Mouse (Mus musculus): ENCODE measurements at regions not wholly inside any gene's neighbourhood (a gene's known extent, or its start where the extent isn't known, plus 50 kb on each side); places are given as distances from the start of the nearest gene placed in this dataset.

- DNase-seq (ENCODE audit: low read depth, low spot score), result no peak
Measured at GRCm38 (mm10) chr13:60237091-60237490, 59.9 kb upstream of the Gas1 start.

DNA sequence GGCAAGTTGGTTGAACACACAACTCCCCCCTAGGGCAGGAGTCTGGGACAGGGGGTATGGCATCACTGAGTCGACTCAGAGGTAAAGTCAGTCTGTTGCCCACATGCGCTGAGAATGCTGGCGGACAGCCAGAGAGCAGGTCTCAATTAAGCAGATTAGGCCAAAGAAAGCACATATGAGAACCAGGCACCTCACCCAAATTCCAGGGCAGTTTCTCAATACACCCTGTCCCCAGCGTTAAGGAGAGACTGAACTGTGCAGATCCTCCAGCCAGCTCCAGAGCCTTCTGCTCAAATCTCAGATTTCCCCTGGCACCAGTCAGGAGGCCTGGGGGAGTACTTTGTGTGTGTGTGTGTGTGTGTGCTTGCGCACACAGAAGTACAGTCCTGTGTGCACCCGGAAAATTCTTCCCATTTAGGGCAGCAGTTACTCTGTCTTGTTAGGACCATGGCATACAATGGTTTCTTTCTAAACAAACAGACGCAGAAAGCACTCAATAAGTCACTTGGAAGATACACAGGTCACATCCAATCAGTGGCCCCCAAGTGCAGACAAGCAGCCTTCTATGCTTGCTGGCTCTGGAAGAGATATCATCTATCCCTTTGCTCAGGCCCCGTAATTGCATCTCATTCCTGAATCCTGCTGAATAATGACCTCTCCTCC, 65.4 kb upstream of the Gas1 start:
- peak; percentile 49 for DNase-seq (ENCODE audit: low read depth, low spot score)

DNA sequence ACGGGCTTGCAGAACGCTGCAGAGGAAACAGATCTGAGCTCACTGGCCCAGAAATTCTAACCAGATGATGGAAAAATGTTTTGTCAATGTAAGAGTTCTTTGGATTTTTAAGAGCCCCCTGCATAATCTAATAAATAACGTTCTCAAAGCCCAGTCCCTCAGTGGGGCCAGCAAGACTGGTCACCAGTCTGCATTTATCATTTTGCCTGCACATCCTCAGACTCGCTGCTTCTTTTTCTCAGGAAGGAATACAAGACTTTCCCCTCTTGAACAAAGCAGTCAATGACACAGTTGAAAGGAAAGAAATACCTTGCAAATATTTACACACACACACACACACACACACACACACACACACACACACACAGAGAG, 65.9 kb upstream of the Gas1 start:
- no peak for DNase-seq (ENCODE audit: low read depth, low spot score)

- DNase-seq (ENCODE audit: low read depth, low spot score), result no peak
Measured at GRCm38 (mm10) chr13:60255162-60255561, 78.0 kb upstream of the Gas1 start.

DNA sequence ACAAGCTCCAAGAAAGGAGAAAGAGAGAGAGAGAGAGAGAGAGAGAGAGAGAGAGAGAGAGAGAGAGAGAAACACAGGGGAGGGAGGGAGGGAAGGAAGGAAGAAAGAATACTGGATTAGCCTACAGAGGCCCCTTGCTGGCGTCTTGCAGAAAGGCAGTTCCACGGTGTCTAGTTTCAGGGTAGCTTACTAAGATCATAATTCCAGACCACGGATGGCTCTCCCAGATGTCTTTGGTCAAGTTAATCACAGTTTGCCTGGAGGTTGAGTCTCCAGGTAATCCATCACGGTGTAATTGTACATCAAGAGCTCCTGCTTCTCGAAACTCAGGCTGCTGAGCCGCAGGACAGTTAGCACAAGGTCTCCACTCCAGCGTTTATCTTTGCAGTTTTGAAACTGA, 78.5 kb upstream of the Gas1 start:
- no peak for DNase-seq (ENCODE audit: low read depth, low spot score)

DNA sequence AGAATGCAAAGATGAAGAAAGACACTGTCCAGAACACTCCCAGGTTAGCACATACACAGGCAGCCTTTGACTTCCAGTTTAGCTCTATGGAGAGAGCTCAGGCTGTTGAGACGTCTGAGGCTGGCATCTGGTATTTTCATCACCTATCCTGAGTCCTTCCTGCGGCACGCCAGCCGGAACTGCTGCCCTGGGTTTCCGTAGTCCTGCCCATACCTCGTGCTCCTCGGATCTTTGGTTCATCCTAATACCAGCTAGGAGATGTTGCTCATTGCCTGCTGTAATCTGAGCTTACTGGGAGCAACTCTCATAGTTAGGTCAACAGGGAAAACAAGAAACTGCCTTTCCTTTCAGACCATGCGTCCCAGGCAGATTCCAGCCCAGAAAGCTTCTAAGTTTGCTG, 79.8 kb upstream of the Gas1 start:
- no peak for DNase-seq (ENCODE audit: low read depth, low spot score)

DNA sequence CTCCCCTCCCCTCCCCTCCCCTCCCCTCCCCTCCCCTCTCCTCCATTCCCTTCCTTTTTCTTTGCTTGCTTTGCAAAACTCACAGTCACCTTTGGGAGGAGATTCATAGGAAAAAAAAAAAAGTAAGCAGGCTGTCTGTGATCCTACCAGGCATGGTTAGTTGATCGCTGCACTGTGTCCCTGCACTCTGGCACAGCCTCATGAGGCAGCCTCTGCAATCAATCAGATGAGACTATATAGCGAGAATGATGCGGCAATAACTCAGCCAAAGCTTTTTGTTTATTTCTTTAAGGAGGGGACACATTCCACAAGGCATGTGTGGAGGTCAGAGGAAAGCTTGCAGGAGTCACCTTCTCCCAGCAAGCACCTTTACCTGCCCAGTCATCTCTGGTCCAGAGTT, 80.7 kb upstream of the Gas1 start:
- DNase-seq (ENCODE audit: low read depth, low spot score), result no peak

- no peak for DNase-seq (ENCODE audit: low read depth, low spot score)
Measured at GRCm38 (mm10) chr13:60262449-60263028, 85.4 kb upstream of the Gas1 start.

DNA sequence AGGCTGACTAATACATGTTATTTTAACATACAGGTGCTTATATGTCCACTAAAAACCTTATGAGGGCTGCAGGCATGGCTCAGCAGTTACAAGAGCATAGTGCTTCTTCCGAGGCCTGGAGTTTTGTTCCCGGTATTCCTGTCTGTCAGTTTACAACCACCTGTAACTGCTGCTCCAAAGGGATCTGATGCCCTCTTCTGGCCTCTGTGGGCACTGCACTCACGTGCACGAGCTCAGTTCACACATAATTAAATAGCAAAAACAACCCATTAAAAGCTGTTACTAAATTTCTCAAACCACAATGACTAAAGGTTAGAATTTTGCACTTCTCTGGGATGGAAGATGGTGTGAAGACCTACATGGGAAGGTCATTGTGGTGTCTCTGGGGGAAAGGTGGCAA, 87.3 kb upstream of the Gas1 start:
- no peak for DNase-seq (ENCODE audit: low read depth, low spot score)

DNA sequence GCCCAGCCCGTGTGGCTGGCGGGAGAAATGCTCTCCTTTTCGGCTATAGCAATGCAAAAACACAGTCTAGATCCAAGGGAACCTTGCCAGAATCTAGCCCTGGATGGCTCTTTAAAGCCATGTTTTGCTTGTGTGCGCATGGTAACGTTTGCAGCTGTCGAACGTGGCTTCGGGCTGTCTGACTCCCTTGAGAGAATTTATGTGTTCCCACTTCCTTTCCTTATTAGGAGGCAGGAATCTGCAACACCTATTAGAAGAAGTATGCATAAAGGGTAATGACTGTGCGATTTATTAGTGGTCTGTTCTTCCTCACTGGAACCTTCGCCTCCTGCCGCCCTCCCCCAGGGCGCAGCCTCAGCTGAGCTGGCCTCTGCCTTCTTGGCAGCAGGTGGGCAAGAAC, 90.4 kb upstream of the Gas1 start:
- peak; percentile 48 for DNase-seq (ENCODE audit: low read depth, low spot score)

GRCm38 (mm10) chr13:60268256-60268655, 91.1 kb upstream of the Gas1 start:
- no peak for DNase-seq (ENCODE audit: low read depth, low spot score)

GRCm38 (mm10) chr13:60269406-60269841, 92.3 kb upstream of the Gas1 start:
- DNase-seq (ENCODE audit: low read depth, low spot score), result no peak

DNA sequence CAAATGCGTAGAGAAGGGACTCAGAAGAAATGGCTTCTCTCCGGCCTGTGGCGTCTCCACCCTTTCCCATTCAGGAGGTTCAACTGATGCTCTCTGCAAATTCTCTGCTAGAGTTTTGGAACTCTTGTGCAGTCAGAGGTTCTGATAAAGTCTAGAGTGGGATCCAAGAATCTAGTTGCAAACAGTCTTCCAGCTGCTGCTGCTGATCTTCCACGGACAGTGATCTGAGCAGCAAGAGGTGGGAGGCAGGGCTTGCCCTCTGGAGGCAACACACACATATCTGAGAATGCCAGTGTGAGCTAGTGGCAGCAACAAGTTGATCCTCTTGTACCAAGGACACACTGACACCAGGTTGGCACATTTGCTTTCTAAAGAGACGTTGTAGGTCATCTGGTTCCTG, 93.4 kb upstream of the Gas1 start:
- DNase-seq (ENCODE audit: low read depth, low spot score), result no peak

DNA sequence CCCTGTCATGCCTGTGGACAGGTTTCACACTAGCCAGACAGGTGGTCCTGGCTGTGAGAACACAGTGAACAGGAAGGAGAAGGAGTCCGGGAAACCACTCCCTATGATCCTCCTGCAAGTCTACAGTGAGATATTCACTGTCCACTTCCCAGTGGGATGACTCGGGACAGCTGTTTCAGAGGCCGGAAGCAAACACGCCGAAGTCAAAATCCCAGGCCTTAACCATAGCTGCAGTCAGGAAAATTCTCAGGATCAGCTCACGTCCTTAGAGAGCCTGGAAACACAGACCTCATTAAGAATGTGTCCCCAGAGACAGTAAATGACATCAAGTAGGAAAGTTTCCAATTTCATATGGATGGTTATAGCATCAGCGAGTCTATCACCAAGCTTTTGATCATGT, 96.2 kb upstream of the Gas1 start:
- no peak for DNase-seq (ENCODE audit: low read depth, low spot score)

- no peak for DNase-seq (ENCODE audit: low read depth, low spot score)
Measured at GRCm38 (mm10) chr13:60282543-60283251, 105.5 kb upstream of the Gas1 start.

- no peak for DNase-seq (ENCODE audit: low read depth, low spot score)
Measured at GRCm38 (mm10) chr13:60286525-60287224, 109.5 kb upstream of the Gas1 start.

DNA sequence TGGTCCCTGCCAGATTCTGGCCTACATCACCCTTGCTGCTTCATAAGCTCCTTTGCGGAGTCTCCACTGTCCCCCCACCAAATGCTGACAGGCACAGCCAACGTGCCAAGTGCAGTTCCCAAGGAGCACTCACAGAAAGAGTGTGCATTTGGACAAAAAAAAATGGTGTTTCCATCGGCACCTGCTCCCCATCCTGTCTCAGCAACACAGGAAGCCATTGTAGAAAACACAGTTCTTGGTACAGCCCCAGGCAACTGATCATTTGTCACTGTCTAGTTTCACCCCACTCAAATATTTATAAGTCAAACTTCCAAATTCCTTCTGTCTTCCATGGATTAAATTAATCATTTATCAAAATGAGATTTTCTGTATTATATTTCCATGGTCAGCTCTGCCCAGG, 112.5 kb upstream of the Gas1 start:
- DNase-seq (ENCODE audit: low read depth, low spot score), result no peak

- no peak for DNase-seq (ENCODE audit: low read depth, low spot score)
Measured at GRCm38 (mm10) chr13:60290820-60291219, 113.7 kb upstream of the Gas1 start.

DNA sequence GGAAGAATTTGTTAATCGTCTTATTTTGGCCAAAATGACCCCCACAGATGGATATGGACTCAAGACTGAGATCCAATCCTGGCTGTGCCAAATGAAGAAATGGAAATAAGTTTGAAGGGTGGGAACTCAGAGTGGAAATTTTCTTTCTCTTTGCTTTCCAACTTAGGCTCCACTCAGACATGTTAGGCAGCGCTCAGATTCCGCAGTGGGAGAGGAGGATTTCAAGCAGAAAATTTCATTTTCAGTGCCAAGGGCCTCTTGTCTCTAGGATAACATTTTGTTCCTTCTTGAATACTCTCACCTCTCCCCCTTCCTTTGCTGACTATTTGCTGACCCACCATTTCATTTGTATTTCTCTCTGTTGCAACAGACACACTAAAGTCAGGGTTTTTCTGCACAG, 114.2 kb upstream of the Gas1 start:
- DNase-seq (ENCODE audit: low read depth, low spot score), result peak; percentile 65

GRCm38 (mm10) chr13:60296201-60296895, 119.2 kb upstream of the Gas1 start:
- no peak for DNase-seq (ENCODE audit: low read depth, low spot score)

DNA sequence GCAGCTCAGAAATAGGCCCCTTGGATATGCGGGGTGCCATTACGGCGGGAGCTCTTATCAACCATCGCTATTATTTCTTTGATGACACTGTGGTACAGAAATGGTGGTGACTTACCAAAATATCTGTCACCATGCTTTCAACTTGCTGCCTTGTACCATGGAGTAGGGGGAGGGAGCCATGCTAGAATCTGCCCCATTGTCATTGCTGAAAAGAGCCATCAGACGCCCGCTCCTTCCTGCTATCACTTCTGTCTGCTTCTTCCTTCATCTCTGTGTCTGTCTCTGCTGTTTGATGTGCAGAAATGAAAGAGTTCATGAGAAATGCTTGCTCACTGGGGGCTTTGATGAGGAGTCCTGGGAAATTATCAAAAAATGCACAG, 119.7 kb upstream of the Gas1 start:
- no peak for DNase-seq (ENCODE audit: low read depth, low spot score)

DNA sequence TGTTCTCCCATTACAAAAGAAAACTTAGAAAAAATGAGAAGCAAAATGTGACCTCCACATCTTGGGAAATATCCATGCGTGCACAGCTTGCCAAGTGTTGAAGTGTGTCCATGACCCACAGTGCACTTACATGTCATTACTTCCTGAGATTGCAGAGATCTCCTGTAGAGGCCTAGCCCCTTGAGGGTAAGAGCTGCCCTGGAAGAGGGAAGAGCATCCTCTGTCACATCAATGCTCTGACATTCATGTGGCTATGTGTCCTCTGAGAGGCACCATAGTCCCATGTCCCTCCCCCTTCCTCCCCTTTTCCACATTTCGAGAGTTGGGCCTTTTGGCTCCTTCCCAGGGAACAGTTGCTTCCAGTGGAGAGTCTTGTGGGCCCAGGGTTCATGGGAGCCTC, 121.4 kb upstream of the Gas1 start:
- peak; percentile 56 for DNase-seq (ENCODE audit: low read depth, low spot score)
